Mouse (Mus musculus) MEL (cell line): ENCODE data around the gene Per2.

Source experiments
- CTCF ChIP-seq, 3 experiments: IDR thresholded peaks in 2 of 3; conservative IDR thresholded peaks in 1 of 3; 2 replicates each; pipeline ENCODE4 v1.5.1; 2011 to 2012; ENCODE audit warnings: low read length in 3 of 3, low read depth in 2 of 3, mild to moderate bottlenecking in 2 of 3, improper control_type of control experiment in 1 of 3, inconsistent platforms in 1 of 3, mixed read lengths in 1 of 3, moderate library complexity in 1 of 3; ENCODE audit not compliant: control insufficient read depth in 1 of 3, insufficient read depth in 1 of 3, poor library complexity in 1 of 3, severe bottlenecking in 1 of 3
- E2F4 ChIP-seq: IDR thresholded peaks from 2 replicates; pipeline ENCODE4 v1.6.1; 2011; ENCODE audit warnings: low read depth, low read length, improper control_type of control experiment, borderline replicate concordance
- GATA1 ChIP-seq: IDR thresholded peaks from 2 replicates; pipeline ENCODE4 v1.6.1; 2011; ENCODE audit warnings: low read depth, low read length, improper control_type of control experiment
- HCFC1 ChIP-seq: IDR thresholded peaks from 2 replicates; pipeline ENCODE4 v1.6.1; 2012; ENCODE audit warnings: low read depth, mild to moderate bottlenecking, inconsistent platforms, low read length, improper control_type of control experiment, moderate library complexity
- KAT2A ChIP-seq: conservative IDR thresholded peaks from 2 replicates; pipeline ENCODE4 v1.6.1; 2012; ENCODE audit warnings: low read depth, low read length, improper control_type of control experiment, inconsistent platforms
- MAFK ChIP-seq: IDR thresholded peaks from 2 replicates; pipeline ENCODE4 v1.6.1; 2011; ENCODE audit warnings: low read depth, mild to moderate bottlenecking, low read length, improper control_type of control experiment, borderline replicate concordance
- MAZ ChIP-seq: IDR thresholded peaks from 2 replicates; pipeline ENCODE4 v1.6.1; 2012; ENCODE audit warnings: low read depth, mild to moderate bottlenecking, inconsistent platforms, low read length, improper control_type of control experiment
- MYC ChIP-seq: IDR thresholded peaks from 2 replicates; pipeline ENCODE4 v1.6.1; 2011; ENCODE audit warnings: low read depth, mild to moderate bottlenecking, low read length, improper control_type of control experiment, moderate library complexity
- NRF1 ChIP-seq: IDR thresholded peaks from 2 replicates; pipeline ENCODE4 v1.6.1; 2014; ENCODE audit warnings: low read depth, mild to moderate bottlenecking, inconsistent platforms, low read length, improper control_type of control experiment, moderate library complexity; ENCODE audit not compliant: poor library complexity, insufficient read depth, severe bottlenecking
- POLR2A ChIP-seq, 2 experiments: IDR thresholded peaks; 2 replicates each; pipeline ENCODE4 v1.6.1; 2011 to 2012; ENCODE audit warnings: low read length in 2 of 2, mild to moderate bottlenecking in 2 of 2, control low read depth in 1 of 2, improper control_type of control experiment in 1 of 2, low read depth in 1 of 2, moderate library complexity in 1 of 2; ENCODE audit not compliant: control insufficient read depth in 1 of 2, insufficient read depth in 1 of 2, poor library complexity in 1 of 2
- RAD21 ChIP-seq: IDR thresholded peaks from 2 replicates; pipeline ENCODE4 v1.6.1; 2011; ENCODE audit warnings: mild to moderate bottlenecking, low read depth, low read length, improper control_type of control experiment
- SMC3 ChIP-seq: IDR thresholded peaks from 2 replicates; pipeline ENCODE4 v1.6.1; 2011; ENCODE audit warnings: low read depth, low read length, improper control_type of control experiment
- ZMIZ1 ChIP-seq: IDR thresholded peaks from 2 replicates; pipeline ENCODE4 v1.6.1; 2012; ENCODE audit warnings: low read depth, mild to moderate bottlenecking, inconsistent platforms, low read length, improper control_type of control experiment, moderate library complexity

DNA sequence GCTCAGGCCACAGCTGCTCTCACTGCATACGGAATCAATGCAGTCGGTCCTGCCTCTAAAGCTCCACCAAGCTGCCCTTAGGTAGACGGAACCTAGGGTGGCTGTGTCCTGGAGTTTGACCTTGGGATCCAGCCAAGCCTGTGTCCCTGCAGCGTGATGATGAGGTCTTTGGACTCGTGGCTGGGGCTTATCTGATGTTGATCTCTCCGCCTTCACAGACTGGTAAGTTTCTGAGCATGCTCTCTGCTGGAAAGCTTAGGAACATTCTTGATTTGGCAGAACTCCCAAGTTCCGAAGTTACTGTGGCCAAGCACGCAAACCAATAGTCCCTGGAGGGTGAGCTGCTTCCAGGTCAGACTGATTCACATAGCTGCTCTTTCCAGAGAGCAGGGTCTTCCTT is 13.1 kb downstream of the Per2 start:
- no peak for TF ChIP-seq HCFC1
- no peak for TF ChIP-seq ZMIZ1
- no peak for TF ChIP-seq RAD21
- no peak for TF ChIP-seq E2F4
- TF ChIP-seq CTCF (IDR thresholded peaks at IDR 0.05 in 2 of 3, conservative IDR thresholded peaks at IDR 0.05 in 1 of 3; ENCODE audit: control insufficient read depth in 1 of 3, insufficient read depth in 1 of 3, low read depth in 2 of 3, low read length in 3 of 3, poor library complexity in 1 of 3, severe bottlenecking in 1 of 3): no peak
- TF ChIP-seq GATA1: no peak
- TF ChIP-seq MAZ: no peak
- TF ChIP-seq POLR2A (IDR thresholded peaks at IDR 0.05; ENCODE audit: control insufficient read depth in 1 of 2, insufficient read depth in 1 of 2, low read depth in 1 of 2, low read length in 2 of 2, poor library complexity in 1 of 2): no peak
- TF ChIP-seq KAT2A: no peak
- TF ChIP-seq SMC3: no peak
- no peak for TF ChIP-seq MAFK
- TF ChIP-seq NRF1: no peak
- TF ChIP-seq MYC: no peak
